Mouse (Mus musculus): ENCODE results near the gene Pex5. TPM values are rescaled to one million over a fixed set of nuclear protein-coding genes. Genes with fewer than 3 reads are reported as not detected.

The Pex5 gene
- polyA plus RNA-seq, 1 experiment: 18.5 TPM

- no peak for DNase-seq (ENCODE audit: low read depth in 1 of 2, low spot score in 2 of 2)
Observed at GRCm38 (mm10) chr6:124451995-124452394, 37.1 kb upstream of the Pex5 start.

GRCm38 (mm10) chr6:124449668-124450383 is 35.0 kb upstream of the Pex5 start:
- no peak overlapping the region for H3K4me3 ChIP-seq (ENCODE audit: extremely low read depth, insufficient read depth, insufficient read length)
- H3K4me1 ChIP-seq (ENCODE audit: control insufficient read depth, insufficient read depth, insufficient read length): no peaks in the 10 kb centered on the region
- 81% methylated on average over 18 of the region's 18 CpGs for WGBS
- H3K27me3 ChIP-seq (ENCODE audit: control insufficient read depth, insufficient read depth, low read length): no peaks in the 10 kb centered on the region
- no peak overlapping the region for H3K27ac ChIP-seq (ENCODE audit: insufficient read depth, low read length)
- TF ChIP-seq CTCF (IDR thresholded peaks at IDR 0.05; ENCODE audit: extremely low read depth, insufficient read depth, insufficient read length, insufficient replicate concordance) (no peak), POLR2A (IDR thresholded peaks at IDR 0.05; ENCODE audit: low read depth, low read length) (no peak)
- no peak for DNase-seq (ENCODE audit: low read depth in 1 of 2, low spot score in 2 of 2)
- H3K36me3 ChIP-seq (ENCODE audit: control insufficient read depth, insufficient read depth, low read length): no peaks in the 10 kb centered on the region

More at GRCm38 (mm10) chr6:124451995-124452394, 37.1 kb upstream of the Pex5 start:
- Histone ChIP-seq H3K4me1 (ENCODE audit: control insufficient read depth, insufficient read depth, insufficient read length) (no peaks in the 10 kb centered on the region), H3K4me3 (ENCODE audit: extremely low read depth, insufficient read depth, insufficient read length) (no peak overlapping the region), H3K36me3 (ENCODE audit: control insufficient read depth, insufficient read depth, low read length) (no peaks in the 10 kb centered on the region), H3K27me3 (ENCODE audit: control insufficient read depth, insufficient read depth, low read length) (no peaks in the 10 kb centered on the region), H3K27ac (ENCODE audit: insufficient read depth, low read length) (no peak overlapping the region)
- WGBS: 71% methylated on average over 3 of the region's 3 CpGs
- TF ChIP-seq CTCF (IDR thresholded peaks at IDR 0.05; ENCODE audit: extremely low read depth, insufficient read depth, insufficient read length, insufficient replicate concordance) (no peak), POLR2A (IDR thresholded peaks at IDR 0.05; ENCODE audit: low read depth, low read length) (no peak)

GRCm38 (mm10) chr6:124448959-124449667 is 34.2 kb upstream of the Pex5 start:
- Histone ChIP-seq H3K4me1 (ENCODE audit: control insufficient read depth, insufficient read depth, insufficient read length) (no peaks in the 10 kb centered on the region), H3K27ac (ENCODE audit: insufficient read depth, low read length) (no peak overlapping the region), H3K36me3 (ENCODE audit: control insufficient read depth, insufficient read depth, low read length) (no peaks in the 10 kb centered on the region), H3K27me3 (ENCODE audit: control insufficient read depth, insufficient read depth, low read length) (no peaks in the 10 kb centered on the region), H3K4me3 (ENCODE audit: extremely low read depth, insufficient read depth, insufficient read length) (no peak overlapping the region)
- 91% methylated on average over 16 of the region's 16 CpGs for WGBS
- no peak for DNase-seq (ENCODE audit: low read depth in 1 of 2, low spot score in 2 of 2)
- TF ChIP-seq CTCF (IDR thresholded peaks at IDR 0.05; ENCODE audit: extremely low read depth, insufficient read depth, insufficient read length, insufficient replicate concordance): no peak
- TF ChIP-seq POLR2A (IDR thresholded peaks at IDR 0.05; ENCODE audit: low read depth, low read length): no peak

- no peak for DNase-seq (ENCODE audit: low read depth in 1 of 2, low spot score in 2 of 2)
- H3K36me3 ChIP-seq (ENCODE audit: control insufficient read depth, insufficient read depth, low read length): no peaks in the 10 kb centered on the region
- WGBS: 70% methylated on average over 10 of the region's 10 CpGs
- no peak overlapping the region for H3K27ac ChIP-seq (ENCODE audit: insufficient read depth, low read length)
- H3K4me1 ChIP-seq (ENCODE audit: control insufficient read depth, insufficient read depth, insufficient read length): no peaks in the 10 kb centered on the region
- no peak for TF ChIP-seq POLR2A (IDR thresholded peaks at IDR 0.05; ENCODE audit: low read depth, low read length)
- 0 out of 2 replicates have a peak, but pooled peaks have one; percentile 3 for TF ChIP-seq CTCF (IDR thresholded peaks at IDR 0.05; ENCODE audit: extremely low read depth, insufficient read depth, insufficient read length, insufficient replicate concordance)
- no peaks in the 10 kb centered on the region for H3K27me3 ChIP-seq (ENCODE audit: control insufficient read depth, insufficient read depth, low read length)
- no peak overlapping the region for H3K4me3 ChIP-seq (ENCODE audit: extremely low read depth, insufficient read depth, insufficient read length)
Observed at GRCm38 (mm10) chr6:124448186-124448852, 33.5 kb upstream of the Pex5 start.

GRCm38 (mm10) chr6:124447356-124447755 is 32.5 kb upstream of the Pex5 start:
- H3K36me3 ChIP-seq (ENCODE audit: control insufficient read depth, insufficient read depth, low read length): no peaks in the 10 kb centered on the region
- H3K27ac ChIP-seq (ENCODE audit: insufficient read depth, low read length): no peak overlapping the region
- no peak overlapping the region for H3K4me3 ChIP-seq (ENCODE audit: extremely low read depth, insufficient read depth, insufficient read length)
- 89% methylated on average over 2 of the region's 2 CpGs for WGBS
- no peaks in the 10 kb centered on the region for H3K4me1 ChIP-seq (ENCODE audit: control insufficient read depth, insufficient read depth, insufficient read length)
- no peak for DNase-seq (ENCODE audit: low read depth in 1 of 2, low spot score in 2 of 2)
- TF ChIP-seq POLR2A (IDR thresholded peaks at IDR 0.05; ENCODE audit: low read depth, low read length) (no peak), CTCF (IDR thresholded peaks at IDR 0.05; ENCODE audit: extremely low read depth, insufficient read depth, insufficient read length, insufficient replicate concordance) (no peak)
- no peaks in the 10 kb centered on the region for H3K27me3 ChIP-seq (ENCODE audit: control insufficient read depth, insufficient read depth, low read length)

- no peak for TF ChIP-seq CTCF (IDR thresholded peaks at IDR 0.05; ENCODE audit: extremely low read depth, insufficient read depth, insufficient read length, insufficient replicate concordance)
- TF ChIP-seq POLR2A (IDR thresholded peaks at IDR 0.05; ENCODE audit: low read depth, low read length): no peak
Observed at GRCm38 (mm10) chr6:124446459-124446858, 31.6 kb upstream of the Pex5 start.

More at GRCm38 (mm10) chr6:124446459-124446858, 31.6 kb upstream of the Pex5 start:
- no peak overlapping the region for H3K4me3 ChIP-seq (ENCODE audit: extremely low read depth, insufficient read depth, insufficient read length)
- no peak overlapping the region for H3K27ac ChIP-seq (ENCODE audit: insufficient read depth, low read length)
- no peaks in the 10 kb centered on the region for H3K36me3 ChIP-seq (ENCODE audit: control insufficient read depth, insufficient read depth, low read length)
- 92% methylated on average over 9 of the region's 9 CpGs for WGBS
- H3K4me1 ChIP-seq (ENCODE audit: control insufficient read depth, insufficient read depth, insufficient read length): no peaks in the 10 kb centered on the region
- no peaks in the 10 kb centered on the region for H3K27me3 ChIP-seq (ENCODE audit: control insufficient read depth, insufficient read depth, low read length)
- DNase-seq (ENCODE audit: low read depth in 1 of 2, low spot score in 2 of 2): no peak

Data from spleen, adult 2 months (tissue).